Comparison of ENCODE assay signal across 13 mouse cellular contexts in the genomic region with DNA sequence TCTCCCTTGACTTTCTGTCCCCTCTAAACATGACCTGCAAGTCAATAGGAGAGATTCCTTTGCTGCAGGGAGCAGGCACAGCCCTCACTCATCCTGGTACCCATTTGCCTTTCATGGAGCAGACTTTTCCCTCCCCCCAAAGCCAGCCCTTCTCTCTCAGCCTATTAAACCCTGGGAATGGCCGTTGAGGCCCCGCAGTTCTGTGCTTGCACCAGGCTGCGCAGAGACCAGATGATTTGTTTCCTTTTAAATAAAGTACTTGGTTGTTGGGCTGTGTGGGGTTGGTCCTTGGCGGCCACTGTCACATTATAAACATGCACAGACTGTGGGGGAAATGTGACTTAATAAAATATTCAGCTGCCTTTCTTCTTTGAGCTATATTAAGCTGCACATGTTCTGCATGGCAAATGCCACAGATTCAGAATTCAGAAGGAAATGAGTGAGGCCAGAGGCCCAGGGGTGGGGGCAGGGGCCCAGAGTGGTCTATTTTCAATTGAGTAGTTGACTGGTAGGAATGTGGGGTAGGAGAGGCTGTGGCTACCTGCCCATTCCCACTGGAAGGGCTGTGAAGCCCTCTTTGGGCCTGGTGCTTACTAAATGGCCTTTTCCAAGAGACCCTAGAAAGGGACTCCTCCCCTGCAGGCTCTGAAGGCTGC.
DNase-seq lines count a peak whose midpoint lies in the region; ATAC-seq and TF ChIP-seq lines count a peak whose summit lies in the region.
"Had no signal": no experiment of that assay in that cellular context is flagged by ENCODE, and none has a peak within 500 bp of the region (broad histone marks: within the 10 kb centered on the region; RNA-seq: fewer than 3 reads in every experiment).

No protein-coding gene starts in this region.

- H3K36me3 ChIP-seq in limb, embryonic 11.5 days (ENCODE audit: control insufficient read depth, insufficient read depth, low read length): no peaks in the 10 kb centered on the region
- H3K36me3 ChIP-seq in limb, embryonic 10.5 days: no peaks in the 10 kb centered on the region
- no peaks in the 10 kb centered on the region for H3K36me3 ChIP-seq in neural tube, embryonic 13.5 days
- no peaks in the 10 kb centered on the region for H3K36me3 ChIP-seq in stomach, postnatal 0 days (ENCODE audit: control insufficient read depth, insufficient read depth, low read length)

- H3K4me2 ChIP-seq in limb, embryonic 11.5 days (ENCODE audit: low read depth, severe bottlenecking): no peak overlapping the region
- no peak overlapping the region for H3K4me2 ChIP-seq in neural tube, embryonic 13.5 days
- no peak overlapping the region for H3K4me2 ChIP-seq in stomach, postnatal 0 days (replicated peaks; ENCODE audit: low read depth)

- H3K9ac ChIP-seq in limb, embryonic 11.5 days (ENCODE audit: low read length): no peak overlapping the region
- H3K9ac ChIP-seq in neural tube, embryonic 13.5 days: no peak overlapping the region
- H3K9ac ChIP-seq in stomach, postnatal 0 days (ENCODE audit: low read length): no peak overlapping the region
- H3K9ac ChIP-seq: liver, postnatal 0 days had no signal

- TF ChIP-seq EP300 in stomach, postnatal 0 days (optimal IDR thresholded peaks at IDR 0.05): no peak

- H3K27ac ChIP-seq in limb, embryonic 11.5 days (replicated peaks; ENCODE audit: low read depth, low read length): no peak overlapping the region
- no peak overlapping the region for H3K27ac ChIP-seq in limb, embryonic 10.5 days
- H3K27ac ChIP-seq in neural tube, embryonic 13.5 days (replicated peaks): peak overlapping the region; percentile 56; the same call in 1 of the 2 replicates
- H3K27ac ChIP-seq in stomach, postnatal 0 days (replicated peaks): no peak overlapping the region

- no peak for ATAC-seq in limb, embryonic 11.5 days (ENCODE audit: insufficient number of reproducible peaks, low FRiP score, low TSS enrichment, low read depth)
- peak; percentile 92 for ATAC-seq in neural tube, embryonic 13.5 days (ENCODE audit: low read depth)
- no peak for ATAC-seq in stomach, postnatal 0 days (ENCODE audit: low FRiP score, low TSS enrichment)
- ATAC-seq: liver, postnatal 0 days had no signal

- H3K4me1 ChIP-seq in limb, embryonic 11.5 days (ENCODE audit: control insufficient read depth, insufficient read depth, low read length): no peaks in the 10 kb centered on the region
- peaks cover 6% of the 10 kb centered on the region; the same call in 1 of the 2 replicates for H3K4me1 ChIP-seq in limb, embryonic 10.5 days
- H3K4me1 ChIP-seq in neural tube, embryonic 13.5 days (replicated peaks): peaks cover 13% of the 10 kb centered on the region
- no peaks in the 10 kb centered on the region for H3K4me1 ChIP-seq in stomach, postnatal 0 days (replicated peaks; ENCODE audit: control insufficient read depth, insufficient read depth)
- H3K4me1 ChIP-seq: megakaryocyte, embryonic 14.5 days had no signal

- no peaks in the 10 kb centered on the region for H3K9me3 ChIP-seq in limb, embryonic 11.5 days (ENCODE audit: control insufficient read depth, low read length)
- no peaks in the 10 kb centered on the region for H3K9me3 ChIP-seq in limb, embryonic 10.5 days (replicated peaks)
- no peaks in the 10 kb centered on the region for H3K9me3 ChIP-seq in neural tube, embryonic 13.5 days
- no peaks in the 10 kb centered on the region for H3K9me3 ChIP-seq in stomach, postnatal 0 days (ENCODE audit: control insufficient read depth, low read length)

- H3K4me3 ChIP-seq in limb, embryonic 11.5 days (ENCODE audit: low read depth, low read length): no peak overlapping the region
- H3K4me3 ChIP-seq in limb, embryonic 10.5 days: no peak overlapping the region
- no peak overlapping the region for H3K4me3 ChIP-seq in neural tube, embryonic 13.5 days
- no peak overlapping the region for H3K4me3 ChIP-seq in stomach, postnatal 0 days (ENCODE audit: low read depth, low read length)
- H3K4me3 ChIP-seq: megakaryocyte, embryonic 14.5 days had no signal

- peak; percentile 25 to 57 for DNase-seq in cerebellum, postnatal 10 days
- no peak for DNase-seq in cerebellum, postnatal 14 days
- peak; percentile 21 for DNase-seq in limb, embryonic 11.5 days (ENCODE audit: low spot score)
- DNase-seq in limb, embryonic 10.5 days (ENCODE audit: low spot score): no peak
- peak; percentile 29 to 37 for DNase-seq in layer of hippocampus, postnatal 36 days
- no peak for DNase-seq in stomach, postnatal 0 days (ENCODE audit: low spot score)
- DNase-seq in thymus, adult 18-20 months: no peak
- DNase-seq: gastrocnemius, postnatal 14 days; heart, postnatal 10 days; kidney, postnatal 10 days; liver, postnatal 0 days had no signal

- TF ChIP-seq CTCF in stomach, postnatal 0 days (IDR thresholded peaks at IDR 0.05; ENCODE audit: low read depth): no peak

- H3K27me3 ChIP-seq in limb, embryonic 11.5 days (ENCODE audit: control insufficient read depth, insufficient read depth, low read length): no peaks in the 10 kb centered on the region
- H3K27me3 ChIP-seq in limb, embryonic 10.5 days (ENCODE audit: low read depth, poor library complexity, severe bottlenecking): no peaks in the 10 kb centered on the region
- H3K27me3 ChIP-seq in neural tube, embryonic 13.5 days: no peaks in the 10 kb centered on the region
- no peaks in the 10 kb centered on the region for H3K27me3 ChIP-seq in stomach, postnatal 0 days (ENCODE audit: control insufficient read depth, insufficient read depth, low read length)
- H3K27me3 ChIP-seq: megakaryocyte, embryonic 14.5 days had no signal

- 34% methylated on average over 4 of the region's 4 CpGs for WGBS in limb, embryonic 11.5 days
- 46% methylated on average over 4 of the region's 4 CpGs for WGBS in limb, embryonic 10.5 days
- 22% methylated on average over 4 of the region's 4 CpGs for WGBS in neural tube, embryonic 13.5 days
- 54% methylated on average over 4 of the region's 4 CpGs for WGBS in stomach, postnatal 0 days

Comparison
In these comparisons a context has a peak if more than half of its experiments do, and no peak if none do; other contexts are left out.
1. DNase-seq: peak in cerebellum, postnatal 10 days (2 of 2), limb, embryonic 11.5 days (single experiment) and layer of hippocampus, postnatal 36 days (2 of 2); none in cerebellum, postnatal 14 days (0 of 2), limb, embryonic 10.5 days (single experiment), stomach, postnatal 0 days (single experiment) and thymus, adult 18-20 months (0 of 2).